Mouse (Mus musculus) mouse embryonic stem cell (cell line): ENCODE data around the gene Rhot2.

ENCODE experiments used
- in situ Hi-C, 2 experiments: fragments of 300-500 bp; cut with MboI; formaldehyde crosslinking; loops; 1 replicate in 1 of 2; 3 replicates in 1 of 2; pipeline ENCODE4 v1.14.3; 2019 to 2020; ENCODE audit warnings: low sequenced_read_pairs in 2 of 2, low pct_unique_long_range_greater_than_20kb in 1 of 2, mixed read lengths in 1 of 2; ENCODE audit not compliant: unreplicated experiment in 1 of 2

Gene Rhot2

DNA sequence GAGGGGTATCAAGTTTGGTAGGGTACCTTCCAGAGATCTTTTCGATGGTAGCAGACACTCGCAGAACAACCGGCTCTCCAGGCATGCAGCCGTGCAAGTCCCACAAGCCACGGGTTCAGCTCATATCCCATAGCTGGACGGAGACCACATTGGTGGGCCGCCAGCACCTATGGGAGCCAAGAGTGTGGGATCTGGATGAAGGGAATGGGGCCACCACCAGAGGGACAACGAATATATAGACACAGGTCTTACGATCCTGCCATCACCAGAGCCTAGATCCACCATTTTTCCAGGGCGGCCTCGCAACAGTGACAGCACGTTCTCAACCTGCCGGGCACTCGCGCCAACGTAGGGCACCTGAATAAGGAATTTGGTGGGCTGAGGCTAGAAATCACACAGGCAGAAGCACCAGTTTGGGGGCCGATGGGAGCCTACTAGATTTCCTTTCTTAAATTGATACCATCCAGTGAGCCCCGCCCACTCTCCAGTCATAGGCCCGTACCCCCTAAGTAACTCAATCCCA, 53.3 kb downstream of the Rhot2 start:
- in situ Hi-C loops: loop anchor here (10.0 kb wide), 2 partner anchors 57 to 317 kb away; partner anchors contain the start of gene Mslnl (in 1 of the 2)
